Mouse (Mus musculus): Measurements from ENCODE around the gene Adgre4. TPM values are rescaled to one million over a fixed set of nuclear protein-coding genes. Genes with fewer than 3 reads are reported as not detected.

The Adgre4 gene
- total RNA-seq, 2 experiments from 2014 or later, result 0.41 to 0.55 TPM

Other genes starting within 250 kb of the Adgre4 start
- gene Vmn2r118, start 124.8 kb upstream of the Adgre4 start, total RNA-seq (2021), result not detected
- gene Pot1b, start 37.4 kb upstream of the Adgre4 start, total RNA-seq (2021), result 1 to 10 TPM; 3.3 to 3.8 TPM
- gene Zfp119a, start 128.9 kb downstream of the Adgre4 start, total RNA-seq (2021), result 1 to 10 TPM; 3.4 to 4.3 TPM
- 1 to 10 TPM; 4.6 to 5.3 TPM for gene Zfp959, start 142.1 kb downstream of the Adgre4 start, total RNA-seq (2021)
- gene Zfp119b, start 199.5 kb downstream of the Adgre4 start, total RNA-seq (2021), result 1 to 10 TPM; 3.3 to 4.1 TPM
- gene Ebi3, start 202.7 kb downstream of the Adgre4 start, total RNA-seq (2021), result under 1 TPM; 0.63 to 0.81 TPM
- 10 to 100 TPM; 10.8 to 12.6 TPM for gene Yju2, start 209.1 kb downstream of the Adgre4 start, total RNA-seq (2021)
- 1 to 10 TPM; 1.3 to 3.1 TPM for gene Shd, start 220.5 kb downstream of the Adgre4 start, total RNA-seq (2021)
- under 1 TPM in 1 of 2 experiments, not detected in 1; 0.74 TPM for gene Fsd1, start 236.5 kb downstream of the Adgre4 start, total RNA-seq (2021)